Mouse (Mus musculus): ENCODE data around the gene Chpf2. TPM values are rescaled to one million over a fixed set of nuclear protein-coding genes. Genes with fewer than 3 reads are reported as not detected.

Chpf2 gene
- polyA plus RNA-seq, 1 experiment = 20.6 TPM

- peak overlapping the region; percentile 68; the same call in 1 of the 2 replicates for H3K27ac ChIP-seq (ENCODE audit: control insufficient read depth, insufficient read depth, low read depth, low read length, poor library complexity)
- H3K4me3 ChIP-seq (replicated peaks; ENCODE audit: control insufficient read depth, low read depth, low read length) = peak overlapping the region; percentile 95
- TF ChIP-seq CTCF (IDR thresholded peaks at IDR 0.05; ENCODE audit: control insufficient read depth, insufficient read depth, low read length) (no peak), POLR2A (IDR thresholded peaks at IDR 0.05; ENCODE audit: borderline replicate concordance, control insufficient read depth, low read depth, low read length) (no peak)
- peaks cover 10% of the 10 kb centered on the region for H3K4me1 ChIP-seq (ENCODE audit: control insufficient read depth, insufficient read depth, low read length)
- WGBS = 6% methylated on average over 8 of the region's 8 CpGs
Observed at GRCm38 (mm10) chr5:24586106-24586505, 435 bp upstream of the Chpf2 start.

DNA sequence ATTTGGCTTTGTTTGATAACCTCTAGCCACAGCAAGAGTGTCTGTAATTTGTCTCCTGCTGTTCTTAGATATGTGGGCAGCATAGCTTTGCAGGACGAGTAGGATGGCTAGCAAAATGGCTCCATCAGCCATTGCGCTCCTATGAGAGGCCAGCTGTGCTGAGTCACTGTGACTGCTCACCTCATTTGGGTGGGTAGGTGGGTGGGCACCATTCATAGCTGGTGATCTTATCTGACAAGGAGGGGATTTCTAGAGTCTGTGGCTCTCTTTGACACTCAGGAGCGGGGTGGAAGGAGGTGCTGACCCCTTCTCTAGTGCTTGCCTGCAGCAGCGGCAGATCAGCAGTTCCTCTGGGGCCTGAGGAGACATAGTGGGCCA lies 648 bp downstream of the Chpf2 start:
- Histone ChIP-seq H3K27ac (ENCODE audit: control insufficient read depth, insufficient read depth, low read depth, low read length, poor library complexity) (peak overlapping the region; percentile 68), H3K4me1 (ENCODE audit: control insufficient read depth, insufficient read depth, low read length) (peaks cover 10% of the 10 kb centered on the region), H3K4me3 (replicated peaks; ENCODE audit: control insufficient read depth, low read depth, low read length) (peak overlapping the region; percentile 95)
- no peak for TF ChIP-seq POLR2A (IDR thresholded peaks at IDR 0.05; ENCODE audit: borderline replicate concordance, control insufficient read depth, low read depth, low read length)
- TF ChIP-seq CTCF (IDR thresholded peaks at IDR 0.05; ENCODE audit: control insufficient read depth, insufficient read depth, low read length) = no peak
- 6% methylated on average over 4 of the region's 4 CpGs for WGBS

DNA sequence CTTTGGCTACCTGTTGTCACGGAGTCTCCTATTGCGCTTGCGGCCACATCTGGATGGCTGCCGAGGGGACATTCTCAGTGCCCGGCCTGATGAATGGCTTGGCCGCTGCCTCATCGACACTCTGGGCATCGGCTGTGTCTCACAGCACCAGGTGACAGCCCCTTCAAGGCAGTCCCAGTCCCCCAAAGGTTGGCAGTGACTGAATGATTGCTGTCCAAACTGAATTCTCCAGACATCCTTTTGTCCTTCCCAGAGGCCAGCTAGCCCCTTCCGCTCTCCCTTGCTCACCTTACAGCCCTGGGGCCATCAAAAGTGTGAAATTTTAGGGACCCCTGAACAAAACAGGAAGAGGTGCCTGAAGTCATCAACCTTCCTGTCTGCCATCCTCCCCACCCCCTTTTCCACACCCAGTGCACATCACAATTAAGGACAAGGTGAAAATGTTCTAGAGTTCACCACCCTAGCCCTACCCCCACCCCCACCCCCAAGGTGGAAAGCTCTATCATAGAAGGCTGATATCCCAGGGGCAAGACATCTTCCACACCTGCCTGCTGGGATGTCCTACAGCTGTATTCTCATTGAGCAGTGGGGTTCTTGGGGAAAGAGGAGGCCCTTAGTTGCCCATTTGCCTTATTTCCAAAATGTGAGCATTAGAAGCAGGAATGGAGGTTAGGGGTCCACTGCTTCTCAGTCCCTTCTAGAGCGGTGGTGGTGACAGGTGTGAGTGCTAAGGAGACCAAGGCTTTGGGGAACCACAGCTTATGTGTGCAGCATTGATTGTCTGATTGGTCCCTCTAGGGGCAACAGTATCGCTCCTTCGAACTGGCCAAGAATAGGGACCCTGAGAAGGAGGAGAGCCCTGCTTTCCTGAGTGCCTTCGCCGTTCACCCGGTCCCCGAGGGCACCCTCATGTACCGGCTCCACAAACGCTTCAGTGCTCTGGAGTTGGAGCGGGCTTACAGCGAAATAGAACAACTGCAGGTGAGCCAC lies 3.3 kb downstream of the Chpf2 start:
- no peak overlapping the region for H3K4me3 ChIP-seq (replicated peaks; ENCODE audit: control insufficient read depth, low read depth, low read length)
- no peak for TF ChIP-seq CTCF (IDR thresholded peaks at IDR 0.05; ENCODE audit: control insufficient read depth, insufficient read depth, low read length)
- TF ChIP-seq POLR2A (IDR thresholded peaks at IDR 0.05; ENCODE audit: borderline replicate concordance, control insufficient read depth, low read depth, low read length) = no peak
- H3K4me1 ChIP-seq (ENCODE audit: control insufficient read depth, insufficient read depth, low read length) = peaks cover 10% of the 10 kb centered on the region
- WGBS = 94% methylated on average over 20 of the region's 20 CpGs
- no peak overlapping the region for H3K27ac ChIP-seq (ENCODE audit: control insufficient read depth, insufficient read depth, low read depth, low read length, poor library complexity)

GRCm38 (mm10) chr5:24591268-24591721 lies 4.8 kb downstream of the Chpf2 start:
- TF ChIP-seq CTCF (IDR thresholded peaks at IDR 0.05; ENCODE audit: control insufficient read depth, insufficient read depth, low read length) (no peak), POLR2A (IDR thresholded peaks at IDR 0.05; ENCODE audit: borderline replicate concordance, control insufficient read depth, low read depth, low read length) (no peak)
- H3K27ac ChIP-seq (ENCODE audit: control insufficient read depth, insufficient read depth, low read depth, low read length, poor library complexity) = peak overlapping the region; percentile 71
- WGBS = 21% methylated on average over 23 of the region's 23 CpGs
- H3K4me1 ChIP-seq (ENCODE audit: control insufficient read depth, insufficient read depth, low read length) = peaks cover 10% of the 10 kb centered on the region
- peak overlapping the region; percentile 62 for H3K4me3 ChIP-seq (replicated peaks; ENCODE audit: control insufficient read depth, low read depth, low read length)

- H3K4me3 ChIP-seq (replicated peaks; ENCODE audit: control insufficient read depth, low read depth, low read length) = peak overlapping the region; percentile 62
- WGBS = 7% methylated on average over 24 of the region's 24 CpGs
- peaks cover 10% of the 10 kb centered on the region for H3K4me1 ChIP-seq (ENCODE audit: control insufficient read depth, insufficient read depth, low read length)
- H3K27ac ChIP-seq (ENCODE audit: control insufficient read depth, insufficient read depth, low read depth, low read length, poor library complexity) = peak overlapping the region; percentile 71
- TF ChIP-seq CTCF (IDR thresholded peaks at IDR 0.05; ENCODE audit: control insufficient read depth, insufficient read depth, low read length) (no peak), POLR2A (IDR thresholded peaks at IDR 0.05; ENCODE audit: borderline replicate concordance, control insufficient read depth, low read depth, low read length) (peak; percentile 16; the same call in 1 of the 2 replicates)
Observed at GRCm38 (mm10) chr5:24591796-24592470, 5.4 kb downstream of the Chpf2 start.

GRCm38 (mm10) chr5:24592471-24593160 lies 6.1 kb downstream of the Chpf2 start:
- Histone ChIP-seq H3K4me3 (replicated peaks; ENCODE audit: control insufficient read depth, low read depth, low read length) (peak overlapping the region; percentile 4), H3K27ac (ENCODE audit: control insufficient read depth, insufficient read depth, low read depth, low read length, poor library complexity) (peak overlapping the region; percentile 71; the same call in 1 of the 2 replicates), H3K4me1 (ENCODE audit: control insufficient read depth, insufficient read depth, low read length) (peaks cover 6% of the 10 kb centered on the region)
- WGBS = 18% methylated on average over 21 of the region's 21 CpGs
- no peak; the same call in 1 of the 2 replicates for TF ChIP-seq POLR2A (IDR thresholded peaks at IDR 0.05; ENCODE audit: borderline replicate concordance, control insufficient read depth, low read depth, low read length)
- TF ChIP-seq CTCF (IDR thresholded peaks at IDR 0.05; ENCODE audit: control insufficient read depth, insufficient read depth, low read length) = no peak

DNA sequence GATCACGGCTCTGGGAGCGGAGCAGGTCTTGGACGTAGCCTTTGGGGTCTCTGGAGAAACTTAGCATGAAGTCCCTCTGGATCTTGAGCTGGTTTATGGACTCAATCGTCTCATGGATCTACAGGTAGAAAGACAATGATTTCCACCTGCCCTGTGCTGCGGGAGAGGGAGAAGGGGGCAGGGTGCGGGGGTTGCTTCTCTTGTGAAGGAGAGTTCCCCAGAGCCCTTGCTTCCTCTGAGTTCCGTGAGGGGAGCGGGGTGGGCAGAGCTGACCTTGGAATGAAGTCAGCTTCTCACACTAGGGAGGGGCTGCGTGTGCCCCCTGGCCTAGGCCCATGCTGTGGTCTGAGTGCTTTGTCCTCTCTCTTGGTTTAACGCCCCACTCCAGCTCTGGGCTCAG lies 6.7 kb downstream of the Chpf2 start:
- Histone ChIP-seq H3K27ac (ENCODE audit: control insufficient read depth, insufficient read depth, low read depth, low read length, poor library complexity) (no peak overlapping the region), H3K4me1 (ENCODE audit: control insufficient read depth, insufficient read depth, low read length) (peaks cover 2% of the 10 kb centered on the region; the same call in 1 of the 2 replicates), H3K4me3 (replicated peaks; ENCODE audit: control insufficient read depth, low read depth, low read length) (no peak overlapping the region)
- TF ChIP-seq POLR2A (IDR thresholded peaks at IDR 0.05; ENCODE audit: borderline replicate concordance, control insufficient read depth, low read depth, low read length) (no peak), CTCF (IDR thresholded peaks at IDR 0.05; ENCODE audit: control insufficient read depth, insufficient read depth, low read length) (no peak)
- WGBS = 79% methylated on average over 10 of the region's 10 CpGs

All from bone marrow, adult 2 months (tissue).